Mouse (Mus musculus): ENCODE data around the gene Cyp4a10. TPM values are rescaled to one million over a fixed set of nuclear protein-coding genes. Genes with fewer than 3 reads are reported as not detected.

Gene Cyp4a10
- polyA plus RNA-seq, 1 experiment from 2014 or later: not detected

- no peak overlapping the region for H3K4me3 ChIP-seq (ENCODE audit: low read depth, low read length)
- 73% methylated on average over 2 of the region's 2 CpGs for WGBS
- no peak for ATAC-seq (ENCODE audit: low read depth)
These were observed 57.7 kb downstream of the Cyp4a10 start for GRCm38 (mm10) chr4:115575776-115576175.

DNA sequence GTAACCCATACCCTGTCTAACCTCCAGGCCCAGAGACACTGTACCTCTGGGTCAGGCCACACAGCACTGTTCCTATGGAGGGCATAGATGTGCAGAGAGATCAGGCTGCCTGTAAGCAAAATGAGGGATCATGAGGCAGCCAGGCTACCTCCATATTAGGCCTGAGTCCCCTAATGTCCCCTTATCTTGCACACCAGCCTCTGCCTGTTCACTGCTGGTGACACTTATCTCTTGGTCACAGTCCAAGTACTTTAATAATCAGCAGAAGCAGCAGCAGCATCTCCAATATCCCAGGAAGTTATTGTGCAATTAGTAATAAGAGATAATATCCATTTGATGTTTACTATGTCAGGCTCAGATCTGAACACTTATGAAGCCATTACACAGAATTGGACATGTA lies 65.0 kb downstream of the Cyp4a10 start:
- Histone ChIP-seq H3K9me3 (ENCODE audit: control insufficient read depth, low read length) (no peaks in the 10 kb centered on the region), H3K4me1 (ENCODE audit: control insufficient read depth, insufficient read depth, low read length) (no peaks in the 10 kb centered on the region), H3K4me3 (ENCODE audit: low read depth, low read length) (no peak overlapping the region), H3K27me3 (ENCODE audit: control insufficient read depth, insufficient read depth, low read length) (no peaks in the 10 kb centered on the region), H3K4me2 (ENCODE audit: low read depth, low read length) (no peak overlapping the region), H3K9ac (replicated peaks; ENCODE audit: low read depth, low read length) (no peak overlapping the region), H3K27ac (ENCODE audit: low read depth, low read length) (no peak overlapping the region), H3K36me3 (ENCODE audit: control insufficient read depth, insufficient read depth, low read length) (no peaks in the 10 kb centered on the region)
- ATAC-seq (ENCODE audit: low read depth): no peak

More at GRCm38 (mm10) chr4:115575776-115576175, 57.7 kb downstream of the Cyp4a10 start:
- no peaks in the 10 kb centered on the region for H3K36me3 ChIP-seq (ENCODE audit: control insufficient read depth, insufficient read depth, low read length)
- no peaks in the 10 kb centered on the region for H3K27me3 ChIP-seq (ENCODE audit: control insufficient read depth, insufficient read depth, low read length)
- no peaks in the 10 kb centered on the region for H3K9me3 ChIP-seq (ENCODE audit: control insufficient read depth, low read length)
- H3K9ac ChIP-seq (replicated peaks; ENCODE audit: low read depth, low read length): no peak overlapping the region
- H3K4me1 ChIP-seq (ENCODE audit: control insufficient read depth, insufficient read depth, low read length): no peaks in the 10 kb centered on the region
- H3K4me2 ChIP-seq (ENCODE audit: low read depth, low read length): no peak overlapping the region
- no peak overlapping the region for H3K27ac ChIP-seq (ENCODE audit: low read depth, low read length)

Other genes starting within 250 kb of the Cyp4a10 start
- gene Cyp4a12a, start 219.2 kb upstream of the Cyp4a10 start, polyA plus RNA-seq (2014; fragmentation: Nextera tagmentation; extraction: Ambion mirVana): not detected in 2 replicates
- gene Cyp4a12b, start 106.6 kb upstream of the Cyp4a10 start, polyA plus RNA-seq (2014; fragmentation: Nextera tagmentation; extraction: Ambion mirVana): not detected in 2 replicates
- gene Cyp4a30b, start 65.7 kb upstream of the Cyp4a10 start, polyA plus RNA-seq (2014; fragmentation: Nextera tagmentation; extraction: Ambion mirVana): not detected in 2 replicates
- gene Cyp4a14, start 22.1 kb upstream of the Cyp4a10 start, polyA plus RNA-seq (2014; fragmentation: Nextera tagmentation; extraction: Ambion mirVana): not detected in 2 replicates
- not detected in 2 replicates for gene Cyp4a31, start 45.4 kb downstream of the Cyp4a10 start, polyA plus RNA-seq (2014; fragmentation: Nextera tagmentation; extraction: Ambion mirVana)
- gene Cyp4a32, start 82.7 kb downstream of the Cyp4a10 start, polyA plus RNA-seq (2014; fragmentation: Nextera tagmentation; extraction: Ambion mirVana): not detected in 2 replicates
- 0.18 and 0.48 TPM in 2 replicates for gene Cyp4b1, start 129.5 kb downstream of the Cyp4a10 start, polyA plus RNA-seq (2014; fragmentation: Nextera tagmentation; extraction: Ambion mirVana)
- 26.2 and 26.9 TPM in 2 replicates for gene Efcab14, start 219.5 kb downstream of the Cyp4a10 start, polyA plus RNA-seq (2014; fragmentation: Nextera tagmentation; extraction: Ambion mirVana)